ENCODE assay signal across 12 mouse cellular contexts in genomic region chr1:45021234-45021633, GRCm38 (mm10).
DNase-seq lines count a peak whose midpoint lies in the region; ATAC-seq and TF ChIP-seq lines count a peak whose summit lies in the region.
"Had no signal": no experiment of that assay in that cellular context is flagged by ENCODE, and none has a peak within 500 bp of the region (broad histone marks: within the 10 kb centered on the region; RNA-seq: fewer than 3 reads in every experiment).

No protein-coding gene starts in this region.

- no peaks in the 10 kb centered on the region for H3K27me3 ChIP-seq in intestine, embryonic 14.5 days (replicated peaks; ENCODE audit: control insufficient read depth, insufficient read depth, low read length)
- H3K27me3 ChIP-seq in intestine, postnatal 0 days (replicated peaks; ENCODE audit: control insufficient read depth, insufficient read depth, low read length) = no peaks in the 10 kb centered on the region
- H3K27me3 ChIP-seq in embryonic facial prominence, embryonic 15.5 days = no peaks in the 10 kb centered on the region
- no peaks in the 10 kb centered on the region for H3K27me3 ChIP-seq in limb, embryonic 14.5 days (ENCODE audit: control insufficient read depth, insufficient read depth, low read length)
- H3K27me3 ChIP-seq in midbrain, embryonic 10.5 days (ENCODE audit: low read depth, poor library complexity, severe bottlenecking) = no peaks in the 10 kb centered on the region
- H3K27me3 ChIP-seq: liver, embryonic 13.5 days had no signal

- TF ChIP-seq CTCF in intestine, postnatal 0 days (IDR thresholded peaks at IDR 0.05; ENCODE audit: low read depth) = no peak
- TF ChIP-seq CTCF in brain, embryonic 14.5 days (IDR thresholded peaks at IDR 0.05; ENCODE audit: borderline replicate concordance, extremely low read depth, insufficient read depth, insufficient read length) = no peak

- peak overlapping the region; percentile 93 for H3K27ac ChIP-seq in intestine, embryonic 14.5 days (ENCODE audit: low read depth)
- H3K27ac ChIP-seq in intestine, postnatal 0 days (ENCODE audit: low read depth, low read length) = no peak overlapping the region
- H3K27ac ChIP-seq in embryonic facial prominence, embryonic 15.5 days (replicated peaks) = peak overlapping the region; percentile 65
- peak overlapping the region; percentile 21 for H3K27ac ChIP-seq in limb, embryonic 14.5 days (replicated peaks; ENCODE audit: low read depth, low read length)
- H3K27ac ChIP-seq in midbrain, embryonic 10.5 days (replicated peaks) = no peak overlapping the region
- H3K27ac ChIP-seq: liver, embryonic 13.5 days had no signal

- no peak for ATAC-seq in intestine, embryonic 14.5 days (replicated peaks; ENCODE audit: low FRiP score, low TSS enrichment, low read depth)
- ATAC-seq in intestine, postnatal 0 days = no peak
- peak; percentile 54 for ATAC-seq in embryonic facial prominence, embryonic 15.5 days (ENCODE audit: insufficient number of reproducible peaks, low FRiP score, low TSS enrichment, low read depth)
- ATAC-seq in limb, embryonic 14.5 days (ENCODE audit: low FRiP score, low read depth) = peak; percentile 51
- no peak for ATAC-seq in megakaryocyte-erythroid progenitor cell, adult 5-6 weeks (replicated peaks; ENCODE audit: low FRiP score, low TSS enrichment, poor library complexity, severe bottlenecking)

- no peak overlapping the region for H3K4me3 ChIP-seq in intestine, embryonic 14.5 days (ENCODE audit: low read depth, low read length)
- H3K4me3 ChIP-seq in intestine, postnatal 0 days (ENCODE audit: low read depth, low read length) = no peak overlapping the region
- no peak overlapping the region for H3K4me3 ChIP-seq in embryonic facial prominence, embryonic 15.5 days (replicated peaks)
- H3K4me3 ChIP-seq in limb, embryonic 14.5 days (replicated peaks; ENCODE audit: low read length) = no peak overlapping the region
- H3K4me3 ChIP-seq in midbrain, embryonic 10.5 days = no peak overlapping the region
- H3K4me3 ChIP-seq: liver, embryonic 13.5 days had no signal

- peaks cover 21% of the 10 kb centered on the region for H3K4me1 ChIP-seq in intestine, embryonic 14.5 days (replicated peaks; ENCODE audit: control insufficient read depth, insufficient read depth, low read length)
- H3K4me1 ChIP-seq in intestine, postnatal 0 days (replicated peaks; ENCODE audit: control insufficient read depth, insufficient read depth, low read length) = no peaks in the 10 kb centered on the region; the same call in 1 of the 2 replicates
- peaks cover 7% of the 10 kb centered on the region; the same call in 1 of the 2 replicates for H3K4me1 ChIP-seq in embryonic facial prominence, embryonic 15.5 days
- H3K4me1 ChIP-seq in limb, embryonic 14.5 days (ENCODE audit: control insufficient read depth, insufficient read depth, low read length) = peaks cover 10% of the 10 kb centered on the region
- no peaks in the 10 kb centered on the region for H3K4me1 ChIP-seq in midbrain, embryonic 10.5 days
- H3K4me1 ChIP-seq: liver, embryonic 13.5 days had no signal

- H3K4me2 ChIP-seq in intestine, embryonic 14.5 days (ENCODE audit: low read length) = no peak overlapping the region
- no peak overlapping the region for H3K4me2 ChIP-seq in intestine, postnatal 0 days (replicated peaks; ENCODE audit: low read depth)
- H3K4me2 ChIP-seq in embryonic facial prominence, embryonic 15.5 days (replicated peaks) = no peak overlapping the region
- no peak overlapping the region for H3K4me2 ChIP-seq in limb, embryonic 14.5 days (replicated peaks; ENCODE audit: low read depth, low read length, severe bottlenecking)
- H3K4me2 ChIP-seq: liver, embryonic 13.5 days had no signal

- TF ChIP-seq POLR2A in brain, embryonic 14.5 days (IDR thresholded peaks at IDR 0.05; ENCODE audit: borderline replicate concordance, extremely low read depth, insufficient read depth, insufficient read length, poor library complexity, severe bottlenecking) = no peak
- no peak for TF ChIP-seq POLR2A in limb, embryonic 14.5 days (IDR thresholded peaks at IDR 0.05; ENCODE audit: borderline replicate concordance, extremely low read depth, insufficient read depth, insufficient read length)

- WGBS in intestine, embryonic 14.5 days = 17% methylated on average over 2 of the region's 2 CpGs
- WGBS in intestine, postnatal 0 days = 48% methylated on average over 2 of the region's 2 CpGs
- 14% methylated on average over 2 of the region's 2 CpGs for WGBS in embryonic facial prominence, embryonic 15.5 days
- 9% methylated on average over 2 of the region's 2 CpGs for WGBS in limb, embryonic 14.5 days
- 55% methylated on average over 2 of the region's 2 CpGs for WGBS in midbrain, embryonic 10.5 days

- H3K9me3 ChIP-seq in intestine, embryonic 14.5 days (ENCODE audit: control insufficient read depth, low read length) = 0 out of 2 replicates have a peak, but pooled peaks cover 4% of the 10 kb centered on the region
- no peaks in the 10 kb centered on the region for H3K9me3 ChIP-seq in intestine, postnatal 0 days (ENCODE audit: control insufficient read depth)
- no peaks in the 10 kb centered on the region for H3K9me3 ChIP-seq in embryonic facial prominence, embryonic 15.5 days (replicated peaks)
- H3K9me3 ChIP-seq in limb, embryonic 14.5 days (ENCODE audit: control insufficient read depth, low read length) = 0 out of 2 replicates have a peak, but pooled peaks cover 3% of the 10 kb centered on the region
- H3K9me3 ChIP-seq in midbrain, embryonic 10.5 days (replicated peaks) = 0 out of 2 replicates have a peak, but pooled peaks cover 2% of the 10 kb centered on the region
- H3K9me3 ChIP-seq: liver, embryonic 13.5 days had no signal

- no peak for DNase-seq in intestine, embryonic 14.5 days (ENCODE audit: low spot score)
- DNase-seq in brain, embryonic 14.5 days (ENCODE audit: low read depth) = peak; percentile 7
- DNase-seq in limb, embryonic 14.5 days (ENCODE audit: low spot score) = peak; percentile 90
- DNase-seq in liver = no peak
- DNase-seq in midbrain, embryonic 10.5 days (ENCODE audit: low spot score) = no peak
- DNase-seq: adrenal gland, postnatal 36 days; liver, embryonic 13.5 days; right cerebral cortex, adult 18-20 months; thymus, postnatal 14 days had no signal

- no peak overlapping the region for H3K9ac ChIP-seq in intestine, embryonic 14.5 days (ENCODE audit: low read length)
- H3K9ac ChIP-seq in intestine, postnatal 0 days (ENCODE audit: low read depth, low read length) = no peak overlapping the region
- no peak overlapping the region for H3K9ac ChIP-seq in embryonic facial prominence, embryonic 15.5 days
- no peak overlapping the region for H3K9ac ChIP-seq in limb, embryonic 14.5 days (ENCODE audit: low read depth, low read length, severe bottlenecking)
- H3K9ac ChIP-seq: liver, embryonic 13.5 days had no signal

- H3K36me3 ChIP-seq in intestine, embryonic 14.5 days (ENCODE audit: control insufficient read depth, insufficient read depth, low read length) = no peaks in the 10 kb centered on the region
- H3K36me3 ChIP-seq in intestine, postnatal 0 days (ENCODE audit: control insufficient read depth, insufficient read depth) = no peaks in the 10 kb centered on the region
- H3K36me3 ChIP-seq in embryonic facial prominence, embryonic 15.5 days = no peaks in the 10 kb centered on the region
- H3K36me3 ChIP-seq in limb, embryonic 14.5 days (ENCODE audit: control insufficient read depth, insufficient read depth, low read length) = no peaks in the 10 kb centered on the region
- no peaks in the 10 kb centered on the region for H3K36me3 ChIP-seq in midbrain, embryonic 10.5 days
- H3K36me3 ChIP-seq: liver, embryonic 13.5 days had no signal

Comparison
In these comparisons a context has a peak if more than half of its experiments do, and no peak if none do; other contexts are left out.
1. H3K27ac ChIP-seq: peak in intestine, embryonic 14.5 days (single experiment), embryonic facial prominence, embryonic 15.5 days (single experiment) and limb, embryonic 14.5 days (single experiment); none in intestine, postnatal 0 days (single experiment) and midbrain, embryonic 10.5 days (single experiment).
2. ATAC-seq: peak in embryonic facial prominence, embryonic 15.5 days (single experiment) and limb, embryonic 14.5 days (single experiment); none in intestine, embryonic 14.5 days (single experiment), intestine, postnatal 0 days (single experiment) and megakaryocyte-erythroid progenitor cell, adult 5-6 weeks (single experiment).
3. DNase-seq: peak in brain, embryonic 14.5 days (single experiment) and limb, embryonic 14.5 days (single experiment); none in intestine, embryonic 14.5 days (single experiment), liver (single experiment) and midbrain, embryonic 10.5 days (single experiment).